Mouse (Mus musculus) midbrain, postnatal 0 days (tissue): ENCODE measurements around the gene Rpl23. TPM values are rescaled to one million over a fixed set of nuclear protein-coding genes. Genes with fewer than 3 reads are reported as not detected.
A peak's percentile ranks its signal among the peaks of the same experiment; 100 is the strongest.

Experiments
- ATAC-seq: fragments of 200-750 bp; cut with Nextera tagmentation; 2 replicates; pipeline ENCODE4 v1.8.0; 2017; ENCODE audit warnings: moderate number of reproducible peaks, mild to moderate bottlenecking, moderate TSS enrichment, moderate library complexity; ENCODE audit not compliant: low FRiP score
- DNase-seq: peaks from one replicate; pipeline ENCODE4 v3.0.0-alpha.2; 2015; ENCODE audit warnings: low spot score
- H3K27ac ChIP-seq: fragments of 300-500 bp; sonication (generic); 2 replicates; pipeline ENCODE4 v1.5.1; 2014; ENCODE audit warnings: low read depth, mild to moderate bottlenecking, low read length, mixed read lengths
- H3K27me3 ChIP-seq: fragments of 300-500 bp; sonication (generic); 2 replicates; pipeline ENCODE4 v1.6.1; 2014; ENCODE audit warnings: low read length, control low read depth, mixed read lengths; ENCODE audit not compliant: insufficient read depth
- H3K36me3 ChIP-seq: fragments of 300-500 bp; sonication (generic); 2 replicates; pipeline ENCODE4 v1.6.1; 2014; ENCODE audit warnings: low read length, control low read depth, mixed read lengths; ENCODE audit not compliant: insufficient read depth
- H3K4me1 ChIP-seq: fragments of 300-500 bp; sonication (generic); 2 replicates; pipeline ENCODE4 v1.6.1; 2014; ENCODE audit warnings: mild to moderate bottlenecking, control low read depth, antibody characterized with exemption, low read length, mixed read lengths; ENCODE audit not compliant: insufficient read depth
- H3K4me2 ChIP-seq: fragments of 300-500 bp; sonication (generic); 2 replicates; pipeline ENCODE4 v1.6.1; 2014; ENCODE audit warnings: low read depth, mild to moderate bottlenecking, low read length, mixed read lengths; ENCODE audit not compliant: poor library complexity, severe bottlenecking
- H3K4me3 ChIP-seq: fragments of 300-500 bp; sonication (generic); 2 replicates; pipeline ENCODE4 v1.5.1; 2014; ENCODE audit warnings: low read depth, mild to moderate bottlenecking, low read length, moderate library complexity
- H3K9ac ChIP-seq: fragments of 300-500 bp; sonication (generic); replicated peaks from 2 replicates; pipeline ENCODE4 v1.6.1; 2014; ENCODE audit warnings: mild to moderate bottlenecking, low read length, moderate library complexity, mixed read lengths; ENCODE audit not compliant: poor library complexity, severe bottlenecking
- H3K9me3 ChIP-seq: fragments of 300-500 bp; sonication (generic); 2 replicates; pipeline ENCODE4 v1.6.1; 2016; ENCODE audit warnings: low read length, control low read depth
- CTCF ChIP-seq: IDR thresholded peaks from 2 replicates; pipeline ENCODE4 v1.5.1; 2016; ENCODE audit warnings: antibody characterized with exemption, mild to moderate bottlenecking
- WGBS: fragments of 180-500 bp; shearing (Covaris S2); extraction: QIAGEN DNeasy Blood & Tissue Kit; methylation state at CpG from one replicate; pipeline ENCODE4 v1.1.7; 2014; 5-methylcytosine and 5-hydroxymethylcytosine counted together
- polyA plus RNA-seq: library from polyadenylated mRNA; unstranded; fragments of >200 nt; fragmentation: Nextera tagmentation; extraction: Ambion mirVana; gene quantifications from 2 replicates; pipeline ENCODE4 v1.2.1, GENCODE M21; 2015
- total RNA-seq: library from RNA; depleted of rRNA; stranded (reverse); fragments of >200 nt; gene quantifications from 2 replicates; pipeline ENCODE4 v1.2.3, GENCODE M21; 2014

Rpl23 gene
- total and polyA plus RNA-seq, 2 experiments from 2014 or later = 177 to 329 TPM

- peak overlapping the region; percentile 39 for H3K4me2 ChIP-seq
- TF ChIP-seq CTCF = no peak
- H3K36me3 ChIP-seq = peaks cover 38% of the 10 kb centered on the region
- ATAC-seq = peak; percentile 89
- H3K9me3 ChIP-seq = no peaks in the 10 kb centered on the region
- H3K27ac ChIP-seq = peak overlapping the region; percentile 93
- H3K4me1 ChIP-seq = peaks cover 33% of the 10 kb centered on the region
- no peaks in the 10 kb centered on the region for H3K27me3 ChIP-seq
- H3K4me3 ChIP-seq = 0 out of 2 replicates have a peak overlapping the region, but pooled peaks have one; percentile 9
- DNase-seq = peak; percentile 86
- 2% methylated on average over 3 of the region's 3 CpGs for WGBS
- H3K9ac ChIP-seq = peak overlapping the region; percentile 44
Observed at GRCm38 (mm10) chr11:97812491-97812921, 30.3 kb upstream of the Rpl23 start.

- ATAC-seq = 0 out of 2 replicates have a peak, but pooled peaks have one; percentile 29
- peak overlapping the region; percentile 39 for H3K4me2 ChIP-seq
- H3K4me1 ChIP-seq = peaks cover 33% of the 10 kb centered on the region
- DNase-seq = no peak
- H3K4me3 ChIP-seq = no peak overlapping the region
- H3K27ac ChIP-seq = peak overlapping the region; percentile 93
- H3K27me3 ChIP-seq = no peaks in the 10 kb centered on the region
- no peak for TF ChIP-seq CTCF
- H3K9ac ChIP-seq = peak overlapping the region; percentile 44; the same call in 1 of the 2 replicates
- peaks cover 36% of the 10 kb centered on the region for H3K36me3 ChIP-seq
- H3K9me3 ChIP-seq = no peaks in the 10 kb centered on the region
- WGBS = 22% methylated on average over 12 of the region's 13 CpGs
Observed at GRCm38 (mm10) chr11:97811569-97812362, 29.5 kb upstream of the Rpl23 start.

- Histone ChIP-seq H3K36me3 (peaks cover 28% of the 10 kb centered on the region), H3K4me1 (peaks cover 35% of the 10 kb centered on the region), H3K9me3 (no peaks in the 10 kb centered on the region), H3K4me2 (no peak overlapping the region), H3K4me3 (no peak overlapping the region), H3K27me3 (no peaks in the 10 kb centered on the region), H3K9ac (no peak overlapping the region), H3K27ac (peak overlapping the region; percentile 93)
- DNase-seq (no peak), ATAC-seq (no peak)
- no peak for TF ChIP-seq CTCF
- 16% methylated on average over 3 of the region's 3 CpGs for WGBS
Observed at GRCm38 (mm10) chr11:97810970-97811369, 28.7 kb upstream of the Rpl23 start.

- no peak for ATAC-seq
- Histone ChIP-seq H3K36me3 (peaks cover 22% of the 10 kb centered on the region), H3K4me2 (no peak overlapping the region), H3K4me1 (peaks cover 41% of the 10 kb centered on the region), H3K9ac (no peak overlapping the region), H3K4me3 (no peak overlapping the region), H3K27ac (no peak overlapping the region; the same call in 1 of the 2 replicates), H3K27me3 (no peaks in the 10 kb centered on the region), H3K9me3 (no peaks in the 10 kb centered on the region)
- WGBS = 71% methylated on average over 7 of the region's 7 CpGs
- no peak for DNase-seq
- no peak for TF ChIP-seq CTCF
Observed at GRCm38 (mm10) chr11:97810356-97810755, 28.1 kb upstream of the Rpl23 start.

- H3K9me3 ChIP-seq = no peaks in the 10 kb centered on the region
- DNase-seq (no peak), ATAC-seq (no peak)
- H3K27ac ChIP-seq = peak overlapping the region; percentile 26; the same call in 1 of the 2 replicates
- no peaks in the 10 kb centered on the region for H3K27me3 ChIP-seq
- peaks cover 15% of the 10 kb centered on the region for H3K36me3 ChIP-seq
- H3K4me3 ChIP-seq = no peak overlapping the region
- no peak for TF ChIP-seq CTCF
- H3K4me2 ChIP-seq = no peak overlapping the region
- H3K4me1 ChIP-seq = peaks cover 50% of the 10 kb centered on the region
- 74% methylated on average over 7 of the region's 7 CpGs for WGBS
- H3K9ac ChIP-seq = no peak overlapping the region
Observed at GRCm38 (mm10) chr11:97809235-97810121, 27.2 kb upstream of the Rpl23 start.
